Mouse (Mus musculus): ENCODE results near the gene Kcnmb2. TPM values are rescaled to one million over a fixed set of nuclear protein-coding genes. Genes with fewer than 3 reads are reported as not detected.

The Kcnmb2 gene
- under 1 TPM; 0.15 to 0.28 TPM for total RNA-seq (2021)
- long read RNA-seq, experiment 1: 0 reads
- long read RNA-seq, experiment 2: 0 reads

GRCm38 (mm10) chr3:31902504-31903330, at the start of gene Kcnmb2:
Gene Kcnmb2, plus strand, starts transcription at chr3:31902507.
- intact Hi-C loops (cut with DNase I): no loop called here

GRCm38 (mm10) chr3:31863522-31863921, 38.8 kb upstream of the Kcnmb2 start:
- no peak for DNase-seq
- intact Hi-C loops (cut with DNase I): no loop called here

More at GRCm38 (mm10) chr3:31902504-31903330, at the start of gene Kcnmb2:
- DNase-seq: no peak

DNA sequence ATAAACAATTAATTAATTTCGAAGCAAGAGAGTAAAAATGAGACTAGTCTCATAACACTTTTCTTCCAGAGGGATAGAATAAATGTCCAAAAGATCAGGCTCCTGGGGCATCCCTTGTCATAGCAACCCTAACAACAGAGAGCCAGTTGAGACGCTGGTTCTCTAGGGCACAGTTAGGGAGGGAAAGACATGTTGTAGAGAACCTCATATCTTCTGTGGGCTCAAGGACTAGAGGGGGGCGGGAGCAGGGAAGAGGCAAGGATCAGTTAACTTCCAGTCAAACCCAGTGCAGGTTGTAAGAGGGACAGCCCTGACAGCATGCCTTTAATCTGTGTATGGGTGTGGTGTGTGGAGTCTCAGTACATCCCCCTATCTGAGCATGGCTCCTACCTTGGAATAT, 38.2 kb upstream of the Kcnmb2 start:
- intact Hi-C loops (cut with DNase I): no loop called here
- no peak for DNase-seq

DNA sequence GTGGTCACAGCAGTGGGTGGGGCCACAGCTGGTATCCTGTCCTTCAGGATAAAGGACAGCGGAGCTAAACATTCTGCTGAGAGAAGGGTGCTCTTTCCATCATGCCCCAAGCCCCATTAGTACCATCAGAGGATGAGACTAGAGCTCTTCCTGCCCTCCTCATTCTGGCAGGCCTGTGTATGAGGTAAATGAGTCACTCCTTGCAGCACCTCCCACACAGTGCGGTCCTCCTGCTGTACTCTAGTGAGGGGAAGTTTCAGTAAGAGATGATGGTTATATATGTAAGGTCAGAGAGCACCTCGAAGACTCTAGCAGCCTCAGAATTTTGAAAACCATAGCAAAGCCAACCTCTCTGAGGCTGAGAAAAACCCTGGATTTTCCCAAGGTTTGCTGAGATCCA, 30.8 kb upstream of the Kcnmb2 start:
- intact Hi-C loops (cut with DNase I): no loop called here
- no peak for DNase-seq

GRCm38 (mm10) chr3:31882621-31883131, 19.6 kb upstream of the Kcnmb2 start:
- DNase-seq: no peak
- intact Hi-C loops (cut with DNase I): no loop called here

GRCm38 (mm10) chr3:31892653-31893052, 9.7 kb upstream of the Kcnmb2 start:
- no peak for DNase-seq
- intact Hi-C loops (cut with DNase I): no loop called here

- no peak for DNase-seq
- intact Hi-C loops (cut with DNase I): no loop called here
These were observed 1.2 kb downstream of the Kcnmb2 start for GRCm38 (mm10) chr3:31903506-31903905.

GRCm38 (mm10) chr3:31904156-31904555, 1.8 kb downstream of the Kcnmb2 start:
- intact Hi-C loops (cut with DNase I): no loop called here
- DNase-seq: no peak

GRCm38 (mm10) chr3:31911168-31911567, 8.9 kb downstream of the Kcnmb2 start:
- no peak for DNase-seq
- intact Hi-C loops (cut with DNase I): no loop called here

DNA sequence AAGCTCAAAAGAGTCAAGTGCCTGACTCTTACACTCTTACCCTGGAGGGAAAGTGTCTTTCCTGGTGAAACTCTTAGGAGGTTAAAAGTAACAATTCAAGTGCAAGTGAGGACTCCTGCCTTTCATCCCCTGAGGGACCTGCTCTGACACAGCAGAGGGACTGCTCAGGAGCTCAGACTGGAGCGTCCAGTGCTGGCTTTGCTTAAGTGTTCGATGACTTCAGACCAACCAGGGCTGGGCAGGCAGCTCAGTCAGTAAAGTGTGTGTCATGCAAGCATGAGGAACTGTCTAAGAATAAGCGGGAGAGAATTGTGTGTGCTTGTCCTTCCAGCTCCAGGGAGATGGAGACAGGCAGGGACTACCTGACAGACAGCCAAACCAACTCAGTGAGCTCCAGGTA, 9.4 kb downstream of the Kcnmb2 start:
- DNase-seq: no peak
- intact Hi-C loops (cut with DNase I): no loop called here

DNA sequence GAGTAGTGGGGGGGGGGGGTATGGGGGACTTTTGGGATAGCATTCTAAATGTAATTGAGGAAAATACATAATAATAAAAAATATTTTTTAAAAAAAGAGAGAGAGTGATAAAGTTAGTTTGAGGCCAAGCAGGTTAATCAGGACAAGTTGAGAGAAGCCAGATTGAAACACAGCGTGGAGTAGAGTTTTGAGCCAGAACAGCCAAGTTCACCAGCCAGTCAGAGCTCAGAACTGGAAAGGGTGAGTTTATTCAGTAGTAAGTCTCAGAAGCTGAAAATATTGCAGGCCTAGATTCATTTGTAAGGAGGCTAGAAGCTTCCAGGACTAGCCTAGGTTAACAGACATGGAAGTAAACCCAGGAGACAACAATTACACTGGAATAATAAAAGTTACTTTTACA, 26.2 kb downstream of the Kcnmb2 start:
- intact Hi-C loops (cut with DNase I): no loop called here
- DNase-seq: no peak

GRCm38 (mm10) chr3:31934704-31935103, 32.4 kb downstream of the Kcnmb2 start:
- intact Hi-C loops (cut with DNase I): no loop called here
- DNase-seq: no peak

DNA sequence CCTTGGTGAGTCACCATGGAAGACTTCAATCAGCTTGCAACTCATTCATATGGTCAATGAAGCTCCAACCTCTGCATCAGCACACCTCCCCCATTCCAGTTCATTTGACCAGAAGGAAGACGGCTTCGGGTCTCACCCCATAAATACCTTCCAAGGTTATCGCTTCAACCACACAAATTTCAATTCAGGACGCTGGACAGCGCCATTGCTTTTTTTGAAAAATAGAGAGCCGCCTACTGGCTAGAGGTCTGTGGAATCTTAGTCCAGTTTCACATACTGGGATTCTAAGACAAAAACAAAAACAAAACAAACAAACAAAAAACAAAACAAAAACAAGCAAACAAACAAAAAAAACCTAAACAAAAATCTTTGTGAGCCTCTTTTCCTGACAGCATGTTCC, 39.2 kb downstream of the Kcnmb2 start:
- intact Hi-C loops (cut with DNase I): loop anchor here (5.0 kb wide), 1 partner anchor 154 kb away; no protein-coding TSS in a partner anchor
- DNase-seq: no peak

- DNase-seq: no peak
- intact Hi-C loops (cut with DNase I): no loop called here
These were observed 51.9 kb downstream of the Kcnmb2 start for GRCm38 (mm10) chr3:31954213-31954612.

DNA sequence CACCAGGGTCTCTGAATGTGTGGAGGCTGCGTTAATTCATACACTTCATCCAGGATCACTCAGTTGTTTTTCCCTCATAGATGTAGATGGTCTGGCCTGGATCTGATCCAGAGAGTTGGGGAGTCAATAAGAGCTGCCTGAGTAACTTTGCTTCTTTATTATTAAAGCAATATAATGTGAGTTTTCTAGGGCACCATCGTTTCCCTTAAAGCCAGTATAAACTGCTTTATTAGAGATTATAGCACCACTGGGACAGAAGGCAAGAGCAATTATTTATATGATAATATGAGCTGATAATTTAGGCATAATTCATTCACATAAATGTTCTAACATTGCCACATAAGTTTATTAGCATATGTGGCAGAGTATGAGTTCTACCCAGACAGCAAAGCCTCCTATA, 52.7 kb downstream of the Kcnmb2 start:
- intact Hi-C loops (cut with DNase I): no loop called here

GRCm38 (mm10) chr3:31959821-31960220, 57.5 kb downstream of the Kcnmb2 start:
- intact Hi-C loops (cut with DNase I): no loop called here
- DNase-seq: no peak

More for the DNA sequence above, 52.7 kb downstream of the Kcnmb2 start:
- no peak for DNase-seq

DNA sequence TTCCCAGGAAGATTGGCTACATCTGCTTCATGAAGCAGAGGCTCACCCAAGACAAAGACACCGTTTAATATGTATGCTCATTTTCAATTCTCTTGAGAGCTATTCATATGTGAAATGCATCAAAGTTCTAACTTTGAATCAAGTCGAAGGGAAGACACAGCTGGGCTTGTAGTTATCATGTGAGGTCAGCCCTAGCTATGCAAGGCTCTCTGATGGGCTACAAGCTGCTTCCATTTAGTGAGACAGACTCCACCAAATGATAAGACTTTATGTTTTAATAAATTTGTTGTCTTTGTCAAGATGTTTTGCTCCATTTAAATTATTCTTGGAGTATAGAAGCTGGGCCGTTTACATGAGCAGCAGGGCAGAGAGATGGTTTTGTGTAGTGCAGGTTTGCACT, 58.9 kb downstream of the Kcnmb2 start:
- intact Hi-C loops (cut with DNase I): no loop called here
- DNase-seq: no peak

DNA sequence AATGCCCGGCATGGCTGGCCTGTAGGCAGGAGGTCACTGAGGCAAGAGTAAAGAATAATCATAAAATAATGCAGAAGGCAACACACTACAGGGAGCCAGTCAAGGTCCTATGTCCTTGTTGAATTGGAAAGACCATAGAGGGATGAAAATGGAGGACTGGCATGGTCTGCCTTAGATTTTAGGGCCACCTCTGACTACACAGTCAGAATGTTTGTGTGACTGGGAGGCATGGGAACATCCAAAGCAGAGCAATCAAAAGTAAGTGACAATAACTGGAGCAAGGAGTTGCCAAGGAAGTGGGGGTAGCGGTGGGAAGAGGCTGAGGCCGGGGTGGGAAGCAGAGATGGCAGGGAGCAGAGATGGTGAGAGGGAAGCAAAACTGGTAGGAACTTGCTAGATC, 60.8 kb downstream of the Kcnmb2 start:
- intact Hi-C loops (cut with DNase I): no loop called here
- DNase-seq: no peak

DNA sequence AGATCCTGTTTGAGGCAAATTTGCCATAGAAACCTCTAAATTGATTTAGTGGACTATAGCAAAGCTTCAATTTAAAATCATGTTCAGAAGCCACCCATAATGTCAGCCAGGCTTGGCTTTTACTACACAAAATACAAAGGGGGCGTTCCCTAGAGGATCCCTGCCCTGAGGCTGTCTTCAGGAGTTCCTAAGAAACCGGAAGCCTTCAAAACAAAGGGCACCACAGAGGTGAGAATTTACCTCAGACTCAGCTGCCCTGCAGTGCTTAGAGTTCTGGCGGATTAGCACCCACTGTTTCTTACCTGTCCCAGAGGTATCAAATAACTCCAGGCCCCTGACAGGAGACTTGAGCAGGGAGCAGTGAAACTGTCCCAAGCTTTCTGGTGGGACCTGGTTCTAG, 77.4 kb downstream of the Kcnmb2 start:
- intact Hi-C loops (cut with DNase I): no loop called here
- DNase-seq: no peak

GRCm38 (mm10) chr3:31982444-31982843, 80.1 kb downstream of the Kcnmb2 start:
- intact Hi-C loops (cut with DNase I): no loop called here
- DNase-seq: no peak

- no peak for DNase-seq
- intact Hi-C loops (cut with DNase I): no loop called here
These were observed 82.8 kb downstream of the Kcnmb2 start for GRCm38 (mm10) chr3:31985103-31985502.

DNA sequence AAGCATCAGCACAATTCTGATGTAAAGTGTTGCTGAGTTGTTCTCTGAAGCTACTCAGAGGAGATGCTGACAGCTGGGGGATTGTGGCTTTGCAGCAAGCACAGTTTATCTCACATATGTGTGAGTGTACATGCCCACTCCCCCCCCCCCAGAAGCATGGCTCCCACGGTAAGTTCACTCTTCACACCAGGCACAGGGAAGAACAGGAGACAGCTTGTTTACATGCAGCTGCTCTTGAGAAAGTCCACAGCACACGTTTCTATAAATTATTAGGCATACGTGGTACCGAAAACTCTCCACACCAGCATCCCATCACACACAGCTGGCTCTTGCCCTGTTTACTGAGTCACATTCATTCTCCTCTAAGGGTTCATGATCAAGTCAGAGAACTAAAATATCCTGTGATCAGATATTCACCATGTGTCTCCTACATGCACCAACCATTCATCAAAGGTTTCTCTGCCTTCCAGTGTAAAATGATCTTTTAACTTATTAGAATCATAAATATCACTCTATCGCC, 89.3 kb downstream of the Kcnmb2 start:
- no peak for DNase-seq
- intact Hi-C loops (cut with DNase I): no loop called here
